Mouse (Mus musculus): ENCODE results near the gene Mok.

Gene Mok

GRCm38 (mm10) chr12:110850010-110850928, 9.5 kb upstream of the Mok start, which contains the start of gene Zfp839:
Gene Zfp839 (plus strand): TSS chr12:110850253.
- CTCF ChIA-PET: no interaction called here

GRCm38 (mm10) chr12:110846191-110846765, 5.5 kb upstream of the Mok start:
- CTCF ChIA-PET: no interaction called here

GRCm38 (mm10) chr12:110845131-110845880, 4.6 kb upstream of the Mok start:
- CTCF ChIA-PET: interaction anchor here (1.1 kb wide), 1 partner anchor 247 kb away, joined by 3 read pairs; no protein-coding TSS in a partner anchor

GRCm38 (mm10) chr12:110844227-110845130, 3.7 kb upstream of the Mok start:
- CTCF ChIA-PET: interaction anchor here (0.7 to 1.1 kb wide), 3 partner anchors 246 to 811 kb away, joined by 3 to 6 read pairs (median 3); no protein-coding TSS in a partner anchor

- CTCF ChIA-PET: interaction anchor here (0.5 to 0.9 kb wide), 6 partner anchors 13 to 426 kb away, joined by 3 to 8 read pairs (median 3); no protein-coding TSS in a partner anchor
Measured at GRCm38 (mm10) chr12:110843194-110844048, 2.7 kb upstream of the Mok start.

GRCm38 (mm10) chr12:110841731-110842493, 1.2 kb upstream of the Mok start:
- CTCF ChIA-PET: interaction anchor here (0.7 to 1.2 kb wide), 3 partner anchors 68 to 404 kb away, joined by 3 to 9 read pairs (median 5); no protein-coding TSS in a partner anchor

- CTCF ChIA-PET: interaction anchor here (0.7 kb wide), 3 partner anchors 29 to 219 kb away, joined by 3 to 7 read pairs (median 4); no protein-coding TSS in a partner anchor
Measured at GRCm38 (mm10) chr12:110837850-110838249, 2.9 kb downstream of the Mok start.

- CTCF ChIA-PET: interaction anchor here (0.7 kb wide), 1 partner anchor 132 kb away, joined by 4 read pairs; no protein-coding TSS in a partner anchor
Measured at GRCm38 (mm10) chr12:110837192-110837841, 3.4 kb downstream of the Mok start.

- CTCF ChIA-PET: no interaction called here
Measured at GRCm38 (mm10) chr12:110836729-110837128, 4.0 kb downstream of the Mok start.

- CTCF ChIA-PET: no interaction called here
Measured at GRCm38 (mm10) chr12:110835182-110835581, 5.6 kb downstream of the Mok start.

- CTCF ChIA-PET: interaction anchor here (0.6 to 0.7 kb wide), 2 partner anchors 13 to 94 kb away, joined by 8 to 11 read pairs; no protein-coding TSS in a partner anchor
Measured at GRCm38 (mm10) chr12:110830293-110831024, 10.3 kb downstream of the Mok start.

GRCm38 (mm10) chr12:110828908-110829307, 11.8 kb downstream of the Mok start:
- CTCF ChIA-PET: interaction anchor here (0.5 to 0.6 kb wide), 2 partner anchors 10 to 92 kb away, joined by 3 to 8 read pairs; no protein-coding TSS in a partner anchor

GRCm38 (mm10) chr12:110822366-110822765, 18.4 kb downstream of the Mok start:
- CTCF ChIA-PET: no interaction called here

- CTCF ChIA-PET: no interaction called here
Measured at GRCm38 (mm10) chr12:110821787-110822186, 19.0 kb downstream of the Mok start.

- CTCF ChIA-PET: no interaction called here
Measured at GRCm38 (mm10) chr12:110819367-110819766, 21.4 kb downstream of the Mok start.

GRCm38 (mm10) chr12:110816833-110817232, 23.9 kb downstream of the Mok start:
- CTCF ChIA-PET: interaction anchor here (0.5 kb wide), 1 partner anchor 251 kb away, joined by 6 read pairs; no protein-coding TSS in a partner anchor

- CTCF ChIA-PET: no interaction called here
Measured at GRCm38 (mm10) chr12:110814924-110815323, 25.8 kb downstream of the Mok start.
